ENCODE assay signal across 22 mouse cellular contexts in the genomic region with DNA sequence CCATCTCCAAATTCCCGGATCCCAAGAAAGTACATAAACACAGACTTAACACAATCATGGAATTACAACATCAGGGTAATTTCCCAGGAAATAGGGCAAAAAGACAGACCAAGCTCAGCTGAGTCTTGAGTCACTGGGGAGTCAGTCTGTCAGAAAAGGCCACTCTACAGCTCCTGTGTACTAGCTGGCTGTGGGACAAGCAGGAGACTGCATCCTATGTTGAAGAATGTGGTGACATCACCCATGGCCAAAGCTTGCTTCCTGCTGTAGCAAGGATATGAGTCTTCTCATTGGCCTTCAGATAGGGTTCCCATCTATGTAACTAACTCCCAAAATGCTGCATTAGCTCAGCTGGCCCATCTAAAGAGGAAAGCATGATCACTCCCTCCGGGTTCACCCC. TPM values are rescaled to one million over a fixed set of nuclear protein-coding genes. Genes with fewer than 3 reads are reported as not detected.
DNase-seq lines count a peak whose midpoint lies in the region; ATAC-seq and TF ChIP-seq lines count a peak whose summit lies in the region.
"Had no signal": no experiment of that assay in that cellular context is flagged by ENCODE, and none has a peak within 500 bp of the region (broad histone marks: within the 10 kb centered on the region; RNA-seq: fewer than 3 reads in every experiment).

No protein-coding gene starts in this region.

- POLR2A ChIA-PET in Patski (lab: Charles Lee): no interaction called here

- TF ChIP-seq POLR2A in lung, adult 2 months (IDR thresholded peaks at IDR 0.05; ENCODE audit: borderline replicate concordance, extremely low read depth, low read depth, low read length): no peak

- DNase-seq in heart, postnatal 36 days: no peak
- peak; percentile 31 for DNase-seq in lung, postnatal 0 days (ENCODE audit: low spot score)
- no peak for DNase-seq in lung, adult 2 months
- DNase-seq in Patski (ENCODE audit: low read depth, low spot score): peak; percentile 50
- DNase-seq in fibroblast of lung, adult 2 months (ENCODE audit: low read depth): peak; percentile 32
- DNase-seq in frontal cortex, postnatal 36 days (ENCODE audit: low spot score in 2 of 2): no peak
- DNase-seq: cerebellum, postnatal 10 days; gastrocnemius, postnatal 25 days; kidney, adult 18-20 months; lung, postnatal 14 days; thymus, postnatal 36 days had no signal

- WGBS in heart, embryonic 15.5 days: 62% methylated on average over 2 of the region's 2 CpGs
- WGBS in lung, postnatal 0 days: 77% methylated on average over 2 of the region's 2 CpGs
- 77% methylated on average over 2 of the region's 2 CpGs for WGBS in lung, adult 2 months

- H3K4me3 ChIP-seq in heart, embryonic 15.5 days: no peak overlapping the region
- no peak overlapping the region for H3K4me3 ChIP-seq in lung, postnatal 0 days (ENCODE audit: low read depth, low read length)
- H3K4me3 ChIP-seq in lung, adult 2 months (replicated peaks; ENCODE audit: extremely low read depth, low read depth, low read length): no peak overlapping the region
- H3K4me3 ChIP-seq: embryonic facial prominence, embryonic 12.5 days; erythroblast, embryonic 14.5 days; limb, embryonic 12.5 days; liver, embryonic 15.5 days; midbrain, embryonic 13.5 days had no signal

- H3K9me3 ChIP-seq in heart, embryonic 15.5 days (replicated peaks): no peaks in the 10 kb centered on the region
- no peaks in the 10 kb centered on the region for H3K9me3 ChIP-seq in lung, postnatal 0 days (ENCODE audit: low read length)
- H3K9me3 ChIP-seq: embryonic facial prominence, embryonic 12.5 days; limb, embryonic 12.5 days; liver, embryonic 15.5 days; midbrain, embryonic 13.5 days had no signal

- intact Hi-C loops in heart, postnatal 36 days (cut with DNase I): no loop called here

- H3K4me1 ChIP-seq in heart, embryonic 15.5 days (replicated peaks): peaks cover 20% of the 10 kb centered on the region
- no peaks in the 10 kb centered on the region for H3K4me1 ChIP-seq in lung, postnatal 0 days (ENCODE audit: insufficient read depth, low read depth, low read length)
- peaks cover 2% of the 10 kb centered on the region; the same call in 1 of the 2 replicates for H3K4me1 ChIP-seq in lung, adult 2 months (ENCODE audit: control insufficient read depth, insufficient read depth, low read length)
- H3K4me1 ChIP-seq: embryonic facial prominence, embryonic 12.5 days; limb, embryonic 12.5 days; midbrain, embryonic 13.5 days had no signal

- in situ Hi-C loops in Patski (cut with MboI; ENCODE audit: low pct_unique_long_range_greater_than_20kb): no loop called here

- no peak overlapping the region for H3K4me2 ChIP-seq in heart, embryonic 15.5 days
- H3K4me2 ChIP-seq in lung, postnatal 0 days (replicated peaks; ENCODE audit: low read depth, low read length): no peak overlapping the region
- H3K4me2 ChIP-seq: embryonic facial prominence, embryonic 12.5 days; limb, embryonic 12.5 days; liver, embryonic 15.5 days; midbrain, embryonic 13.5 days had no signal

- no peak for TF ChIP-seq EP300 in lung, postnatal 0 days (IDR thresholded peaks at IDR 0.05)

- no peak overlapping the region for H3K27ac ChIP-seq in heart, embryonic 15.5 days
- no peak overlapping the region for H3K27ac ChIP-seq in lung, postnatal 0 days (ENCODE audit: low read length)
- H3K27ac ChIP-seq: embryonic facial prominence, embryonic 12.5 days; hindbrain, postnatal 0 days; kidney, postnatal 0 days; limb, embryonic 12.5 days; liver, embryonic 15.5 days; midbrain, embryonic 13.5 days had no signal

- CTCF ChIA-PET in Patski (lab: Charles Lee): no interaction called here

- 0 out of 2 replicates have a peak, but pooled peaks have one; percentile 53 for ATAC-seq in heart, embryonic 15.5 days (replicated peaks; ENCODE audit: insufficient number of reproducible peaks, insufficient read depth, low FRiP score, low read depth)
- ATAC-seq in lung, postnatal 0 days: no peak
- ATAC-seq in Patski: peak; percentile 57
- ATAC-seq in frontal cortex, adult (ENCODE audit: low TSS enrichment): no peak
- ATAC-seq: forebrain, embryonic 14.5 days; hindbrain, postnatal 0 days; midbrain, embryonic 13.5 days had no signal

- no peak overlapping the region for H3K9ac ChIP-seq in heart, embryonic 15.5 days
- no peak overlapping the region for H3K9ac ChIP-seq in lung, postnatal 0 days (replicated peaks; ENCODE audit: low read depth)
- H3K9ac ChIP-seq: embryonic facial prominence, embryonic 12.5 days; limb, embryonic 12.5 days; liver, embryonic 15.5 days; midbrain, embryonic 13.5 days had no signal

- no peaks in the 10 kb centered on the region for H3K36me3 ChIP-seq in heart, embryonic 15.5 days
- H3K36me3 ChIP-seq in lung, postnatal 0 days (ENCODE audit: insufficient read depth, low read length): no peaks in the 10 kb centered on the region
- H3K36me3 ChIP-seq: embryonic facial prominence, embryonic 12.5 days; limb, embryonic 12.5 days; liver, embryonic 15.5 days; midbrain, embryonic 13.5 days had no signal

- no peaks in the 10 kb centered on the region for H3K27me3 ChIP-seq in heart, embryonic 15.5 days
- no peaks in the 10 kb centered on the region for H3K27me3 ChIP-seq in lung, postnatal 0 days (replicated peaks; ENCODE audit: insufficient read depth, low read length)
- H3K27me3 ChIP-seq in Patski: no peaks in the 10 kb centered on the region
- H3K27me3 ChIP-seq: CH12.LX; limb, embryonic 12.5 days; liver, embryonic 15.5 days; midbrain, embryonic 13.5 days had no signal

- TF ChIP-seq CTCF in lung, postnatal 0 days (IDR thresholded peaks at IDR 0.05): no peak
- no peak for TF ChIP-seq CTCF in lung, adult 2 months (IDR thresholded peaks at IDR 0.05; ENCODE audit: insufficient read depth, low read length)
- TF ChIP-seq CTCF in Patski (IDR thresholded peaks at IDR 0.05): no peak

RNA-seq across cellular contexts. Expression of gene Atp13a3, which starts 36.7 kb away (rescaled TPM):
- polyA plus RNA-seq in heart, embryonic 15.5 days (2015; fragmentation: Nextera tagmentation; extraction: Ambion mirVana): 8.4 and 9.4 TPM in 2 replicates
- total RNA-seq in heart, postnatal 36 days (2021): 10 to 100 TPM; 53.9 to 56.4 TPM
- polyA plus RNA-seq in lung, postnatal 0 days (2015; fragmentation: Nextera tagmentation; extraction: Ambion mirVana): 18.9 and 19.3 TPM in 2 replicates
- 47.2 and 48.1 TPM in 2 replicates for polyA plus RNA-seq in lung, adult 2 months (2012; rRNA removed)
- polyA plus RNA-seq in Patski (2021): 84.9 TPM

Comparison
In these comparisons a context has a peak if more than half of its experiments do, and no peak if none do; other contexts are left out.
1. DNase-seq: peak in lung, postnatal 0 days (single experiment), Patski (single experiment) and fibroblast of lung, adult 2 months (single experiment); none in heart, postnatal 36 days (0 of 2), lung, adult 2 months (single experiment) and frontal cortex, postnatal 36 days (0 of 2).
2. ATAC-seq: peak in heart, embryonic 15.5 days (single experiment) and Patski (single experiment); none in lung, postnatal 0 days (single experiment) and frontal cortex, adult (single experiment).